Mouse (Mus musculus) myocyte (in vitro differentiated cells): ENCODE measurements around the gene Ubash3b. TPM values are rescaled to one million over a fixed set of nuclear protein-coding genes. Genes with fewer than 3 reads are reported as not detected.

ENCODE experiments used
- H3K27me3 ChIP-seq: one replicate; pipeline ENCODE4 v1.6.1; 2011; ENCODE audit not compliant: control insufficient read depth, insufficient read depth, insufficient read length
- H3K36me3 ChIP-seq: one replicate; pipeline ENCODE4 v1.6.1; 2011; ENCODE audit not compliant: control insufficient read depth, insufficient read depth
- H3K4me2 ChIP-seq: one replicate; pipeline ENCODE4 v1.6.1; 2011; ENCODE audit warnings: low read depth, control low read depth
- H3K4me3 ChIP-seq: one replicate; pipeline ENCODE4 v1.5.1; 2011; ENCODE audit warnings: mild to moderate bottlenecking, control low read depth, moderate library complexity
- H3K79me2 ChIP-seq: one replicate; pipeline ENCODE4 v1.6.1; 2011; ENCODE audit not compliant: control insufficient read depth, insufficient read depth
- H3ac ChIP-seq: one replicate; pipeline ENCODE4 v1.6.1; 2011; ENCODE audit not compliant: control insufficient read depth, insufficient read length
- CEBPB ChIP-seq: IDR thresholded peaks from 2 replicates; pipeline ENCODE4 v1.6.1; 2011; ENCODE audit warnings: mild to moderate bottlenecking, moderate library complexity; ENCODE audit not compliant: poor library complexity, insufficient read depth, severe bottlenecking
- E2F4 ChIP-seq: IDR thresholded peaks from one replicate; pipeline ENCODE4 v1.6.1; 2011; ENCODE audit warnings: mild to moderate bottlenecking, control low read depth, moderate library complexity; ENCODE audit not compliant: insufficient read depth
- MAX ChIP-seq: IDR thresholded peaks from one replicate; pipeline ENCODE4 v1.6.1; 2011; ENCODE audit warnings: low read depth, mild to moderate bottlenecking, control low read depth
- MYOD1 ChIP-seq, 3 experiments: IDR thresholded peaks; one replicate each; pipeline ENCODE4 v1.6.1; 2011; ENCODE audit warnings: control low read depth in 2 of 3, low read depth in 2 of 3, mild to moderate bottlenecking in 2 of 3, moderate library complexity in 1 of 3; ENCODE audit not compliant: insufficient read length in 2 of 3, control insufficient read depth in 1 of 3
- MYOG ChIP-seq, 3 experiments: IDR thresholded peaks; one replicate each; pipeline ENCODE4 v1.6.1; 2011; ENCODE audit warnings: control low read depth in 2 of 3, low read depth in 2 of 3, mild to moderate bottlenecking in 2 of 3; ENCODE audit not compliant: insufficient read length in 2 of 3, control insufficient read depth in 1 of 3, insufficient read depth in 1 of 3
- POLR2A ChIP-seq: IDR thresholded peaks from one replicate; pipeline ENCODE4 v1.6.1; 2011; ENCODE audit warnings: low read depth, mild to moderate bottlenecking, control low read depth, moderate library complexity; ENCODE audit not compliant: insufficient read length
- POLR2AphosphoS2 ChIP-seq: IDR thresholded peaks from one replicate; pipeline ENCODE4 v1.6.1; 2011; ENCODE audit warnings: low read depth, control low read depth; ENCODE audit not compliant: insufficient read length
- REST ChIP-seq: IDR thresholded peaks from one replicate; pipeline ENCODE4 v1.6.1; 2011; ENCODE audit warnings: mild to moderate bottlenecking, control low read depth, moderate library complexity; ENCODE audit not compliant: insufficient read depth, insufficient read length
- SRF ChIP-seq: IDR thresholded peaks from one replicate; pipeline ENCODE4 v1.6.1; 2011; ENCODE audit warnings: low read depth; ENCODE audit not compliant: control insufficient read depth, insufficient read length
- TCF12 ChIP-seq: IDR thresholded peaks from one replicate; pipeline ENCODE4 v1.6.1; 2011; ENCODE audit warnings: mild to moderate bottlenecking, control low read depth; ENCODE audit not compliant: poor library complexity, insufficient read depth, severe bottlenecking
- TCF3 ChIP-seq: IDR thresholded peaks from one replicate; pipeline ENCODE4 v1.6.1; 2011; ENCODE audit warnings: low read depth, control low read depth; ENCODE audit not compliant: insufficient read length
- USF1 ChIP-seq: IDR thresholded peaks from one replicate; pipeline ENCODE4 v1.6.1; 2011; ENCODE audit warnings: low read depth, mild to moderate bottlenecking, control low read depth, moderate library complexity
- polyA plus RNA-seq: library from polyadenylated mRNA; unstranded; fragments of >200 nt; fragmentation: generic; extraction: Trizol; gene quantifications from one replicate; pipeline ENCODE4 v1.2.1, GENCODE M21; 2012; ENCODE audit warnings: missing spikeins

The Ubash3b gene
- polyA plus RNA-seq, 1 experiment, result 5.9 TPM

GRCm38 (mm10) chr9:41011512-41012436, 149.7 kb downstream of the Ubash3b start:
- Histone ChIP-seq H3K36me3 (peaks cover 4% of the 10 kb centered on the region), H3K4me2 (no peak overlapping the region), H3K27me3 (no peaks in the 10 kb centered on the region), H3ac (no peak overlapping the region), H3K79me2 (no peaks in the 10 kb centered on the region), H3K4me3 (no peak overlapping the region)
- TF ChIP-seq TCF3, result no peak

GRCm38 (mm10) chr9:41007785-41008184, 153.7 kb downstream of the Ubash3b start:
- H3K36me3 ChIP-seq, result peaks cover 4% of the 10 kb centered on the region
- H3K79me2 ChIP-seq, result no peaks in the 10 kb centered on the region
- H3ac ChIP-seq, result no peak overlapping the region
- no peak for TF ChIP-seq TCF12
- no peak for TF ChIP-seq USF1
- no peak for TF ChIP-seq E2F4
- no peak for TF ChIP-seq MYOG (IDR thresholded peaks at IDR 0.05; ENCODE audit: control insufficient read depth in 1 of 3, insufficient read depth in 1 of 3, insufficient read length in 2 of 3, low read depth in 2 of 3)
- no peak for TF ChIP-seq MYOD1 (IDR thresholded peaks at IDR 0.05; ENCODE audit: control insufficient read depth in 1 of 3, insufficient read length in 2 of 3, low read depth in 2 of 3)
- no peak for TF ChIP-seq TCF3
- no peak for TF ChIP-seq MAX
- no peak for TF ChIP-seq CEBPB
- TF ChIP-seq POLR2A, result no peak
- no peak for TF ChIP-seq REST
- TF ChIP-seq SRF, result no peak
- TF ChIP-seq POLR2AphosphoS2, result no peak
- no peak overlapping the region for H3K4me3 ChIP-seq
- no peak overlapping the region for H3K4me2 ChIP-seq
- H3K27me3 ChIP-seq, result no peaks in the 10 kb centered on the region

- Histone ChIP-seq H3K27me3 (no peaks in the 10 kb centered on the region), H3K36me3 (no peaks in the 10 kb centered on the region), H3K4me3 (no peak within 1 kb of the TSS), H3K4me2 (no peak within 1 kb of the TSS), H3K79me2 (no peaks in the 10 kb centered on the region), H3ac (no peak within 1 kb of the TSS)
- no peak for TF ChIP-seq E2F4
- TF ChIP-seq CEBPB, result no peak
- no peak for TF ChIP-seq POLR2A
- no peak for TF ChIP-seq POLR2AphosphoS2
- TF ChIP-seq MYOG (IDR thresholded peaks at IDR 0.05; ENCODE audit: control insufficient read depth in 1 of 3, insufficient read depth in 1 of 3, insufficient read length in 2 of 3, low read depth in 2 of 3), result no peak
- TF ChIP-seq TCF12, result no peak
- TF ChIP-seq REST, result no peak
- TF ChIP-seq MYOD1 (IDR thresholded peaks at IDR 0.05; ENCODE audit: control insufficient read depth in 1 of 3, insufficient read length in 2 of 3, low read depth in 2 of 3), result no peak
- TF ChIP-seq TCF3, result no peak
- TF ChIP-seq SRF, result no peak
- no peak for TF ChIP-seq USF1
- no peak for TF ChIP-seq MAX
Measured at GRCm38 (mm10) chr9:41004415-41004814, 157.1 kb downstream of the Ubash3b start, which contains the start of gene Crtam. TSS of gene Crtam (minus strand) at chr9:41004628.

- Histone ChIP-seq H3ac (no peak overlapping the region), H3K4me2 (no peak overlapping the region), H3K4me3 (no peak overlapping the region), H3K36me3 (no peaks in the 10 kb centered on the region), H3K27me3 (no peaks in the 10 kb centered on the region), H3K79me2 (no peaks in the 10 kb centered on the region)
- TF ChIP-seq TCF12, result no peak
- no peak for TF ChIP-seq POLR2A
- no peak for TF ChIP-seq MAX
- no peak for TF ChIP-seq E2F4
- no peak for TF ChIP-seq USF1
- TF ChIP-seq CEBPB, result no peak
- no peak for TF ChIP-seq MYOD1 (IDR thresholded peaks at IDR 0.05; ENCODE audit: control insufficient read depth in 1 of 3, insufficient read length in 2 of 3, low read depth in 2 of 3)
- no peak for TF ChIP-seq MYOG (IDR thresholded peaks at IDR 0.05; ENCODE audit: control insufficient read depth in 1 of 3, insufficient read depth in 1 of 3, insufficient read length in 2 of 3, low read depth in 2 of 3)
- no peak for TF ChIP-seq SRF
- TF ChIP-seq POLR2AphosphoS2, result no peak
- no peak for TF ChIP-seq TCF3
- no peak for TF ChIP-seq REST
Measured at GRCm38 (mm10) chr9:40997116-40997779, 164.2 kb downstream of the Ubash3b start.
